Mouse (Mus musculus): ENCODE measurements around the gene Corin. TPM values are rescaled to one million over a fixed set of nuclear protein-coding genes. Genes with fewer than 3 reads are reported as not detected.

The Corin gene
- polyA plus RNA-seq, 1 experiment from 2014 or later, result 2.3 TPM

DNA sequence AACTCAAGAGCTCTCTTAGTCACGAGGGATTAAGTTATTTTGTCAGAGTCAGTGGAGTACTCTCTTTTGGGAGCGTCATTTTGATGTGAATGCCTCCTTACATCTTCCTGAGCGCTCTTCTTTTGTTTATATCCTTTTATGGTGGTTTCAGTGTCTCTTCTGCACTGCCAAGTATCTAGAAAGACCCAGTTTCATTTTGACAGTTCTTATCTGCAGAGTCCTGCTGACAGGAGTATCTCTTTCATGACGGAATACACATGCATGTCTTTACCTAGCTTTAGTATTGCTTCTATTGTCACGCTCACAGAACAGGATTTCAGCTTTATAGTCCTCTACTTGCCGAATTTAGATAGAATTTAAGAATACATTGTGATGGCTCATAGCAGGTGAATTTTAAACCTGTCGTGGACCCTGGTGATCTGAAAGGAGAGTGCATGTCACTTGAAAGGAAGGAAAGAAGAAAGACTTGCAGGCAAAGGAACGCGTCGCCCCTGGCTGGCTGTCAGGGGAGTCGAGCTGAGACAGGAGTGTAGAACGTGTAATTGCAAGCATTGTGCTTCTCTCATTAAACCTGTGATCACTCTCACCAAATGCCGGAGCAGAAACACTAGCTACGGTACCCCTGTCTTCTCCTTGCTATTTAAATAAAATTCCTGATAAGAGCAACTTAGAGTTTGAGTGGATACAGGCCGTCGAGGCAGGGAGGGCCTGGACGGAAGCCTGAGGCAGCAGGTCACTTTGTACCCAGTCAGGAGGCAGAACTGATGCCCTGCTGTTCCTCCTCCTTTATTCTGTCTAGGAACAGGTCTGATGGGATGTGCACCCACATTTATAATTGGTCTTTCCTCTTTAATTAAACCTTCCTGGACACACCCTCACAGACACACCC is 245.6 kb downstream of the Corin start:
- no peaks in the 10 kb centered on the region for H3K9me3 ChIP-seq
- no peak overlapping the region for H3K27ac ChIP-seq
- H3K36me3 ChIP-seq, result peaks cover 12% of the 10 kb centered on the region; the same call in 1 of the 2 replicates
- no peaks in the 10 kb centered on the region for H3K4me1 ChIP-seq (replicated peaks)
- WGBS, result 84% methylated on average over 17 of the region's 17 CpGs
- no peaks in the 10 kb centered on the region for H3K27me3 ChIP-seq
- no peak overlapping the region for H3K4me2 ChIP-seq
- no peak overlapping the region for H3K9ac ChIP-seq (replicated peaks)
- H3K4me3 ChIP-seq (replicated peaks), result no peak overlapping the region
- no peak for ATAC-seq (ENCODE audit: insufficient number of reproducible peaks, insufficient read depth, low FRiP score, low TSS enrichment, low read depth)

DNA sequence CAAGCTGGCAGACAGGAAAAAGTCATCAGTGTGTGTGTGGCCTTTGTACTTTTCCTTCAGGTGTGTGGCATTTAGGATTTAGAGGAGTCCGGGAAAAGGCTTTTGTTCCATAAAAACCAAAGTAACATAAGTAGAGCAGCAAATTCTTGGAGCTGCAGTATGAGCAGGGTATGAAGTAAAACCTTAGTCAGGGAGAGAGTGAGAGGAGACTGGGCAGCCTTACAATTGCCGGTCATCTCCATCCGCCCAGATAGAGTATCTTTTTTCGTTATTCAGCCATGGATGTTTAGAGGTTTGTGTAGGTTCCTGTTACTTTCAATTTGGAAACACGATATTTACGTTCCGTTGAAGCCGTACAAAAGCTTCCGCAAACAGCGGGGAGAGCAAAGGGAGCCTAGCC is 247.2 kb downstream of the Corin start:
- no peak overlapping the region for H3K4me2 ChIP-seq
- no peak overlapping the region for H3K9ac ChIP-seq (replicated peaks)
- no peak for ATAC-seq (ENCODE audit: insufficient number of reproducible peaks, insufficient read depth, low FRiP score, low TSS enrichment, low read depth)
- no peaks in the 10 kb centered on the region for H3K9me3 ChIP-seq
- H3K27ac ChIP-seq, result no peak overlapping the region
- no peaks in the 10 kb centered on the region for H3K4me1 ChIP-seq (replicated peaks)
- H3K27me3 ChIP-seq, result no peaks in the 10 kb centered on the region
- WGBS, result 82% methylated on average over 10 of the region's 10 CpGs
- H3K4me3 ChIP-seq (replicated peaks), result no peak overlapping the region
- peaks cover 12% of the 10 kb centered on the region; the same call in 1 of the 2 replicates for H3K36me3 ChIP-seq

DNA sequence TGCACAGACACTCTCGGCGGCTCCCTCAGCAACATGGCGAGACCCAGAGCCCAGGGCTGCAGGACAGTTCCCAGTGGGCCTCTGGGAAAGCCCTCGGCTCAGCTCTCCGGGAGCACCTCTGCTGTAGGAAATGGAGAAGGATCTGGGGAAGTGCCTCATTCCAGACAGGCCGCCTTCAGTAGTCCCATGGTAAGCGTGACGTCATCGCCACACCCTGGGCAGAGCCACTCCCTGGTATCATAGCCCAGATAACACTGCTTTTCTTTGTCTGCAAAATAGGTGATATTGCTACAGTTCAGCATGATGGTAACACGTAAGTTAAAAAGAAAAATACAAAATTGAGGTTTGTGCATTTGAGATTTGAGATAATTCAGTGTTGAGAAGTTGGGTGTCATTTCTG is 249.3 kb downstream of the Corin start:
- no peaks in the 10 kb centered on the region for H3K9me3 ChIP-seq
- no peak overlapping the region for H3K9ac ChIP-seq (replicated peaks)
- H3K4me1 ChIP-seq (replicated peaks), result no peaks in the 10 kb centered on the region
- peaks cover 12% of the 10 kb centered on the region; the same call in 1 of the 2 replicates for H3K36me3 ChIP-seq
- WGBS, result 92% methylated on average over 10 of the region's 10 CpGs
- no peaks in the 10 kb centered on the region for H3K27me3 ChIP-seq
- no peak for ATAC-seq (ENCODE audit: insufficient number of reproducible peaks, insufficient read depth, low FRiP score, low TSS enrichment, low read depth)
- H3K27ac ChIP-seq, result no peak overlapping the region
- no peak overlapping the region for H3K4me3 ChIP-seq (replicated peaks)
- no peak overlapping the region for H3K4me2 ChIP-seq

DNA sequence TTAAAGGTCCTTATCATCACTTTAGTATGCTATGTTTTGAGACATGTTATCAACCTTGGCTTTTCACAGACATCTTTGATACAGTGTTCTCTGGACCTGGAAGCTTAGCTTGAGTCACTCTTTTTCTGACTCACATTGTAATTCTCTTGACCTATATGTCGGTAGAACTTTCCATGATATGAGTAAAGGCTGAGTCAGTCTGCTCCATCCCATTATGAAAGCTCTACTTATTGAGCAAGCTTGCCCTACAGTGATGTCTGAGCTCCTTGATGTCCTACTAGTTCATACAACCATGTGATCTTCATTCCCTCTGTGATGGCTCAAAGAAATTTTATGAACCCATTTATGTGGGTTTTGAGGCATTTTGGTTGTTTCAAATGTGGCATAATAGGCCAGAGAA is 254.1 kb downstream of the Corin start:
- Histone ChIP-seq H3K27me3 (no peaks in the 10 kb centered on the region), H3K4me1 (replicated peaks) (no peaks in the 10 kb centered on the region), H3K36me3 (peaks cover 14% of the 10 kb centered on the region), H3K27ac (no peak overlapping the region), H3K4me2 (no peak overlapping the region), H3K9ac (replicated peaks) (no peak overlapping the region), H3K9me3 (no peaks in the 10 kb centered on the region), H3K4me3 (replicated peaks) (no peak overlapping the region)
- ATAC-seq (ENCODE audit: insufficient number of reproducible peaks, insufficient read depth, low FRiP score, low TSS enrichment, low read depth), result no peak
- 86% methylated on average over 1 of the region's 1 CpGs for WGBS

Other genes with a start within 250 kb of the Corin start
- 28.4 and 29.0 TPM in 2 replicates for gene Nfxl1, start 55.2 kb upstream of the Corin start, polyA plus RNA-seq (2016; fragmentation: Nextera tagmentation; extraction: Ambion mirVana)
- 0.83 and 1.8 TPM in 2 replicates for gene Zar1, start 76.8 kb upstream of the Corin start, polyA plus RNA-seq (2016; fragmentation: Nextera tagmentation; extraction: Ambion mirVana)
- gene Gm5868, start 83.1 kb upstream of the Corin start, polyA plus RNA-seq (2016; fragmentation: Nextera tagmentation; extraction: Ambion mirVana), result 0.40 and 0.74 TPM in 2 replicates
- not detected in 2 replicates for gene Cnga1, start 139.8 kb upstream of the Corin start, polyA plus RNA-seq (2016; fragmentation: Nextera tagmentation; extraction: Ambion mirVana)
- 0.76 and 0.84 TPM in 2 replicates for gene Nipal1, start 143.3 kb upstream of the Corin start, polyA plus RNA-seq (2016; fragmentation: Nextera tagmentation; extraction: Ambion mirVana)
- gene Txk, start 248.3 kb upstream of the Corin start, polyA plus RNA-seq (2016; fragmentation: Nextera tagmentation; extraction: Ambion mirVana), result not detected in 2 replicates